Mouse (Mus musculus): Measurements from ENCODE around the gene Opa3. TPM values are rescaled to one million over a fixed set of nuclear protein-coding genes. Genes with fewer than 3 reads are reported as not detected.

Opa3 gene
- polyA plus RNA-seq, 1 experiment from 2014 or later, result 28.4 TPM

DNA sequence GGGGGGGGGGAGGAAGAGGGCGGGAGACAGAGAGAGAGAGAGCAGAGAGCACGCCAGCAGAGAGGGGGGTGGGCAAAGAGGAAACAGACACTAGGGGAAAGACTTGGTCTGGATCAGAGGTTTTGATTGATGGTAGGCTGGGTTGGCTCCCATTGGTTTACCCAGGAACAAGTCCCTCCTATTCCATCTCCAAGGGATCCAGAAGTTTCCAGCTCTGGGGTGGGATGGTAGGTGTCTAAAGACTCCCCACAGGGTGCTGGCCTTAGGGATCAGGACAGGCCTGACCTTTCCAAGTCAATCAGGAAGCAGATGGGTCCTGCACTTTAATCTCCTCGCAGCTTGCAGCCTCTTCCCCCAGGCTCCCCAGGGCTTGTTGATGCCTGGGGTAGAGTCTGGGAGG is 10.2 kb upstream of the Opa3 start:
- H3K9ac ChIP-seq, result no peak overlapping the region
- no peak overlapping the region for H3K4me3 ChIP-seq
- WGBS, result 0% methylated on average over 2 of the region's 3 CpGs
- H3K27ac ChIP-seq, result no peak overlapping the region
- peaks cover 28% of the 10 kb centered on the region for H3K4me1 ChIP-seq
- ATAC-seq (ENCODE audit: insufficient number of reproducible peaks, low FRiP score, low TSS enrichment, low read depth), result no peak
- no peaks in the 10 kb centered on the region for H3K9me3 ChIP-seq
- H3K27me3 ChIP-seq, result no peaks in the 10 kb centered on the region
- H3K36me3 ChIP-seq, result peaks cover 11% of the 10 kb centered on the region; the same call in 1 of the 2 replicates
- H3K4me2 ChIP-seq, result no peak overlapping the region

DNA sequence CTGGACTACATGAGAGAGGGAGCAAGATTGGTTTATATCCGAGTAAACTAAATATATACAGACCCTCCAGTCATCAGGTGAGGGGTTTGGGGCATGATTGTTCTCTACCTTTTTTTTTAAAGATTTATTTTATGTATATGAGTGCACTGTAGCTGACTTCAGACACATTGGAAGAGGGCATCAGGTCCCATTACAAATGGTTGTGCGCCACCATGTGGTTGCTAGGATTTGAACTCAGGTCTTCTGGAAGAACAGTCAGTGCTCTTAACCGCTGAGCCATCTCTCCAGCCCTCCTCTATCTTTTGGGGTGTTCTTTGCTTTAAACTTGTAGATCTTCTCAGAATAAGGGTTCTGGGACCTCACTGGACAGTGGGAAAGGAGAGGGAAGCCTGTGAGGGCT is 8.1 kb upstream of the Opa3 start:
- Histone ChIP-seq H3K4me1 (peaks cover 20% of the 10 kb centered on the region), H3K27ac (no peak overlapping the region), H3K27me3 (no peaks in the 10 kb centered on the region), H3K9ac (no peak overlapping the region), H3K9me3 (no peaks in the 10 kb centered on the region), H3K4me2 (no peak overlapping the region), H3K36me3 (peaks cover 15% of the 10 kb centered on the region), H3K4me3 (no peak overlapping the region)
- WGBS, result 79% methylated on average over 3 of the region's 3 CpGs
- ATAC-seq (ENCODE audit: insufficient number of reproducible peaks, low FRiP score, low TSS enrichment, low read depth), result no peak

GRCm38 (mm10) chr7:19222189-19222588 is 5.9 kb upstream of the Opa3 start:
- H3K9ac ChIP-seq, result no peak overlapping the region
- WGBS, result 93% methylated on average over 16 of the region's 16 CpGs
- H3K4me1 ChIP-seq, result peaks cover 16% of the 10 kb centered on the region
- no peaks in the 10 kb centered on the region for H3K9me3 ChIP-seq
- H3K27ac ChIP-seq, result no peak overlapping the region
- H3K27me3 ChIP-seq, result no peaks in the 10 kb centered on the region
- H3K36me3 ChIP-seq, result peaks cover 15% of the 10 kb centered on the region
- H3K4me2 ChIP-seq, result no peak overlapping the region
- no peak for ATAC-seq (ENCODE audit: insufficient number of reproducible peaks, low FRiP score, low TSS enrichment, low read depth)
- no peak overlapping the region for H3K4me3 ChIP-seq

DNA sequence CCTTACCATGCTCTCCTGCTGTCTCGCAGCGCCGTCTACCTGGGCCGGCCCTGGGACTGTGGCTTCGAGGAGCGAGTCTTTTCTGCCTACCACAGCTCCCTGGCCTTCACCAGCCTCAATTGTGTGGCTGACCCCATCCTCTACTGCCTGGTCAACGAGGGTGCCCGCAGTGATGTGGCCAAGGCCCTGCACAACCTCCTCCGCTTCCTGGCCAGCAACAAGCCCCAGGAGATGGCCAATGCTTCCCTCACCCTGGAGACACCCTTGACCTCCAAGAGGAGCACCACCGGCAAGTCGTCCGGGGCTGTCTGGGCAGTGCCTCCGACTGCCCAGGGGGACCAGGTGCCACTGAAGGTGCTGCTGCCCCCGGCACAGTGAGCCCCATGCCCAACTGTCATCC is 5.3 kb upstream of the Opa3 start:
- WGBS, result 92% methylated on average over 14 of the region's 14 CpGs
- H3K4me1 ChIP-seq, result peaks cover 12% of the 10 kb centered on the region
- ATAC-seq (ENCODE audit: insufficient number of reproducible peaks, low FRiP score, low TSS enrichment, low read depth), result no peak
- no peaks in the 10 kb centered on the region for H3K9me3 ChIP-seq
- no peak overlapping the region for H3K4me2 ChIP-seq
- H3K4me3 ChIP-seq, result no peak overlapping the region
- no peak overlapping the region for H3K9ac ChIP-seq
- H3K27me3 ChIP-seq, result no peaks in the 10 kb centered on the region
- H3K27ac ChIP-seq, result no peak overlapping the region
- peaks cover 15% of the 10 kb centered on the region for H3K36me3 ChIP-seq

GRCm38 (mm10) chr7:19224933-19225332 is 3.2 kb upstream of the Opa3 start:
- H3K4me3 ChIP-seq, result no peak overlapping the region
- peaks cover 15% of the 10 kb centered on the region for H3K36me3 ChIP-seq
- 0 out of 2 replicates have a peak overlapping the region, but pooled peaks have one; percentile 4 for H3K9ac ChIP-seq
- no peaks in the 10 kb centered on the region for H3K27me3 ChIP-seq
- H3K27ac ChIP-seq, result no peak overlapping the region
- H3K4me1 ChIP-seq, result peaks cover 14% of the 10 kb centered on the region
- no peak for ATAC-seq (ENCODE audit: insufficient number of reproducible peaks, low FRiP score, low TSS enrichment, low read depth)
- 70% methylated on average over 4 of the region's 4 CpGs for WGBS
- H3K9me3 ChIP-seq, result no peaks in the 10 kb centered on the region
- H3K4me2 ChIP-seq, result no peak overlapping the region

DNA sequence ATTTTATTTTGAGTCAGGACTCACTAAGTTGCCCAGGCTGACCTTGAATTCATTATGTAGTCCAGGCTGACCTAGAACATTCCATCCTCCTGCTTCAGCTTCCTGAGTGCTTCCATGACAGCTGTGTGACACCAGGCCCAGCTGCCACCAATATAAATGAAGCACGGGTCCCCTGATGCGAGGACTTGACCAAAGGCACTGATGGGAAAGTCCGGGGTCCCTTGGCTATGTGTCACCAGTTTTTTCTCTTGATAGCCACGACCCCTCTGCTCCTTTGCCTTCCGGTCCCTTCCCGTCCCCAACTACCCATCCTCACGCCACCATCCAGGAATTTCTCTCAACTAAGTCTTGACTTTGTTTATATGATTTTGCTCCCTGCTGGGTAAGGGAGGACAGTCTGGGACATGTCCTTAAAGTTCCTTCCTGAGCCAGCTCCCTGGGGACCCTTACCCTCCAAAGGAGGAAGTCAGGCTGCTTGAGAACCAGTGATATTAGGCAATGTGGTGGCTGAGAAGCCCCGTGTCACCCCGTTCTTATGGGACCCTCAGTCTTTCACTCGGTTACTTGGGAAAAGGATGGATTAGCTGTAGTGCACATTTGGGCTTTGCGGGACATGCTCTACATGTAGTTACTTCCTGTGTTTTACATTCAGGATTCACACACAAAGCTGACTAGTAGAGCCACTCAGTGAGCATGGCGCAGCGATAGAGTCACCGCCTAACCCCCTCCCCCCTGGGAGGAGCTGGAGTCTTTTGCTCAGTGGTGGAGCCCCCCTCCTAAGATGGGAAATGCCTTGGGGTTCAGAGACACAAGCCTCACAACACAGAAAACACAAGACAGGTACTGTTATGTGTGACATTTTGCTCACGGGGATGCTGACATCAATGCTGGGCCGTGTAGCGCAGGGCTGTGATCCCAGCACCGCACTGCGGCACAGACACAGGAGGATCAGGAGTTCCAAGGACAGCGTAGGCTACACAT is 1.0 kb upstream of the Opa3 start:
- no peaks in the 10 kb centered on the region for H3K27me3 ChIP-seq
- H3K9me3 ChIP-seq, result no peaks in the 10 kb centered on the region
- peak overlapping the region; percentile 70 for H3K4me3 ChIP-seq
- H3K4me1 ChIP-seq, result peaks cover 15% of the 10 kb centered on the region
- WGBS, result 18% methylated on average over 20 of the region's 20 CpGs
- H3K9ac ChIP-seq, result peak overlapping the region; percentile 63
- peak overlapping the region; percentile 64 for H3K4me2 ChIP-seq
- H3K36me3 ChIP-seq, result peaks cover 23% of the 10 kb centered on the region
- H3K27ac ChIP-seq, result peak overlapping the region; percentile 93
- no peak for ATAC-seq (ENCODE audit: insufficient number of reproducible peaks, low FRiP score, low TSS enrichment, low read depth)

DNA sequence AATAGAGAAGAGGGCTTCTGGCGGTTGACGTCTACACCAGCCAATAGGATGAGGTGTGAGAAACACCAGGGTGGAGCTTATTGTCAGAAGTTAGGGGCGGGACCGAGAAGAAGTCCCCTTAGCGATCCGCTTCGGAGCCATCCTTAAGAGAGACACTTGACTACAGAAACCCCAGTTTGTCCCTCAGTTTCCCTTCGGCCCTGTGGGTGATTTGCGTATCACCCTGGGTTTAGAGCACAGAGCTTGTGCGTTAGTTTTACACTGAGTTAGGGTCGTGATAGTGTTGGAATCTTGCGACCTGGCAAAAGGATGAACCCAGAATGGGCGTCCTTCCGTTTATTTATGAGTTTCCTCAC is 637 bp downstream of the Opa3 start:
- Histone ChIP-seq H3K4me1 (peaks cover 16% of the 10 kb centered on the region), H3K27ac (peak overlapping the region; percentile 99), H3K4me2 (peak overlapping the region; percentile 71), H3K4me3 (peak overlapping the region; percentile 70), H3K9me3 (no peaks in the 10 kb centered on the region), H3K36me3 (peaks cover 14% of the 10 kb centered on the region; the same call in 1 of the 2 replicates), H3K27me3 (no peaks in the 10 kb centered on the region), H3K9ac (peak overlapping the region; percentile 47)
- under 1% methylated on average over 14 of the region's 14 CpGs for WGBS
- no peak for ATAC-seq (ENCODE audit: insufficient number of reproducible peaks, low FRiP score, low TSS enrichment, low read depth)

DNA sequence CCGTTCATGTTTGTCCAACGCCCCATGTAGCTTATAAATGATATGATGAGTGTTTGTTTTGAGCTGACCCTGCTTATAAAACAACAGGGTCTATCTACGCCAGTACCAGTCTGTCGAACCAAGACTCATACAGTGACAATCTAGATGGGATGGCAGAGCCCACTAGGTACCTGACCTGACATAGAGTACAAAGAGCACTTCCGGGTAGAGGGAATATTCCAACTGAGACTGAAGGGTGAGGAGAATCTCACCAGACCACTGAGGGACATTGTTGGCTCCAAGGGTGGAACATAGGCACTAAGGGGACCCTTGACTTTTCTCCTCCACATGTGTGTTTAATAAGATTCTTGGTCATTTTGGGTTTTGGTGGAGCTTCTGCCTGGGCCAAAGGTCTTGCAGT is 1.3 kb downstream of the Opa3 start:
- H3K9ac ChIP-seq, result peak overlapping the region; percentile 47; the same call in 1 of the 2 replicates
- H3K4me2 ChIP-seq, result peak overlapping the region; percentile 71
- H3K4me1 ChIP-seq, result peaks cover 16% of the 10 kb centered on the region
- no peaks in the 10 kb centered on the region for H3K9me3 ChIP-seq
- ATAC-seq (ENCODE audit: insufficient number of reproducible peaks, low FRiP score, low TSS enrichment, low read depth), result no peak
- H3K4me3 ChIP-seq, result peak overlapping the region; percentile 70
- peaks cover 14% of the 10 kb centered on the region; the same call in 1 of the 2 replicates for H3K36me3 ChIP-seq
- H3K27ac ChIP-seq, result peak overlapping the region; percentile 99; the same call in 1 of the 2 replicates
- H3K27me3 ChIP-seq, result no peaks in the 10 kb centered on the region
- WGBS, result 36% methylated on average over 5 of the region's 5 CpGs

GRCm38 (mm10) chr7:19230041-19230580 is 2.0 kb downstream of the Opa3 start:
- Histone ChIP-seq H3K4me2 (no peak overlapping the region), H3K4me3 (no peak overlapping the region)

DNA sequence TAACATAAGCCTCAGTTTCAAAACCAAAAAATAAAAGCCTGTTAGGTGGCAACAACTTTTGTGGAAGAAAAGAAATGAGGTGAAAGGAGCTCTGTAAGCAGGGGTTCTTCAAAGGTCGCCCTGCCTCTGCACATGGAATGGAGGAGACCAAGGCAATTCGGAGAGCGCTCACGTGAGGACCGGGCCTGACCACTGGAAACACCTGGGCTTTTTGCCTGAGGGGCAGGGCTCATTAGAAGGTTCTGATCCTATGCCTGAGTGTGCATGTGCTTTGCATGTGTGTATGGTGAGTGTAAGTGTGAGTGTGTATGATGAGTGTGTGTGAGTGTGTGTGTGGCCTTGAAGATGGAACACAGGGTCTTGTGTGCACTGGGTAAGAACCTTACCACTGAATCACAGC is 2.8 kb downstream of the Opa3 start:
- Histone ChIP-seq H3K9ac (no peak overlapping the region), H3K27me3 (no peaks in the 10 kb centered on the region), H3K4me1 (peaks cover 16% of the 10 kb centered on the region), H3K27ac (no peak overlapping the region), H3K4me3 (no peak overlapping the region), H3K4me2 (no peak overlapping the region), H3K36me3 (peaks cover 11% of the 10 kb centered on the region; the same call in 1 of the 2 replicates), H3K9me3 (no peaks in the 10 kb centered on the region)
- 88% methylated on average over 5 of the region's 5 CpGs for WGBS
- ATAC-seq (ENCODE audit: insufficient number of reproducible peaks, low FRiP score, low TSS enrichment, low read depth), result no peak

More at GRCm38 (mm10) chr7:19230041-19230580, 2.0 kb downstream of the Opa3 start:
- H3K27me3 ChIP-seq, result no peaks in the 10 kb centered on the region
- no peak overlapping the region for H3K27ac ChIP-seq
- peaks cover 16% of the 10 kb centered on the region for H3K4me1 ChIP-seq
- peaks cover 11% of the 10 kb centered on the region; the same call in 1 of the 2 replicates for H3K36me3 ChIP-seq
- ATAC-seq (ENCODE audit: insufficient number of reproducible peaks, low FRiP score, low TSS enrichment, low read depth), result no peak
- 91% methylated on average over 2 of the region's 2 CpGs for WGBS
- H3K9ac ChIP-seq, result no peak overlapping the region
- no peaks in the 10 kb centered on the region for H3K9me3 ChIP-seq

DNA sequence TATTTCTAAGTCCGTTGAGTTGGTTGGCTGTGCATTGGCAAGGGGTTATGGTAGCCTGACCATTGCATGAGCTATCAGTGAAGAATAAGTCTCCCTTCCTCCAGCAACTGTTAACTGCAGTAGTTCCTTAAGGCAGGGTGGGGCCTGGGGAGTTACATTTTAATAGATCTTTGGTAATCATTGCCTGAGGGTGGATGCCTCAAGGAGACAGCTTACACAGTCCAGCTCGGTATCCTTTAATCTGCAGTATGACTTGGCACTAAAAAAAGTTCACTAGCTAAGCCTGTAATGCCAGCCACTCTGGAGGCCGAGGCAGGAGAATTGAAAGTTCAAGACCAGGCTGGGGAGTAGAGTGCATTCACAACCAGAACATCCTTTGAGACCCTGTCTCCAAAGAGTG is 3.7 kb downstream of the Opa3 start:
- H3K4me3 ChIP-seq, result no peak overlapping the region
- H3K9me3 ChIP-seq, result no peaks in the 10 kb centered on the region
- 86% methylated on average over 3 of the region's 3 CpGs for whole genome bisulfite sequencing
- H3K27ac ChIP-seq, result no peak overlapping the region
- H3K9ac ChIP-seq, result no peak overlapping the region
- no peaks in the 10 kb centered on the region for H3K27me3 ChIP-seq
- peaks cover 11% of the 10 kb centered on the region; the same call in 1 of the 2 replicates for H3K36me3 ChIP-seq
- H3K4me2 ChIP-seq, result no peak overlapping the region
- H3K4me1 ChIP-seq, result peaks cover 16% of the 10 kb centered on the region
- no peak for ATAC-seq (ENCODE audit: insufficient number of reproducible peaks, low FRiP score, low TSS enrichment, low read depth)

DNA sequence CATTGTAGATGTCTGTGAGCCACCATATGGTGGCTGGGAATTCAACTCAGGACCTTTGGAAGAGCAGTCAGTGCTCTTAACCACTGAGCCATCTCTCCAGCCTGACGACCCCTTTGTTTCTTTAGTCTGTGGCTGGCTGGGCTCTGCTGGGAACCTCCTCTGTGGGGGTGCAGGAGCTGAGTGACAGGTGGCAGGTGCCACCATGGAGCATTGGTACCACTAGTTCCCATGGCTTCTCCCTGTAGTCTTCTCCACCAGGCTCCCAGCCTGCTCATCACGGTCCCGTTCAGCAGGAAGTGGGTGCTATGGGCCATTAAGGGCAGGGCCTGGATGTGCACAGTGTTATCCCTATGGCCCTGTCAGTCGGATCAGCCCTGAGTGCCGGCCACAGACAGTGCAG is 6.5 kb downstream of the Opa3 start:
- 75% methylated on average over 5 of the region's 5 CpGs for WGBS
- no peak overlapping the region for H3K4me2 ChIP-seq
- peaks cover 11% of the 10 kb centered on the region; the same call in 1 of the 2 replicates for H3K36me3 ChIP-seq
- ATAC-seq (ENCODE audit: insufficient number of reproducible peaks, low FRiP score, low TSS enrichment, low read depth), result no peak
- H3K4me1 ChIP-seq, result 0 out of 2 replicates have a peak, but pooled peaks cover 7% of the 10 kb centered on the region
- H3K27me3 ChIP-seq, result no peaks in the 10 kb centered on the region
- no peaks in the 10 kb centered on the region for H3K9me3 ChIP-seq
- no peak overlapping the region for H3K4me3 ChIP-seq
- H3K27ac ChIP-seq, result no peak overlapping the region
- H3K9ac ChIP-seq, result no peak overlapping the region

Data from limb, embryonic 15.5 days (tissue).